ENCODE assay signal across 16 mouse cellular contexts in the genomic region with DNA sequence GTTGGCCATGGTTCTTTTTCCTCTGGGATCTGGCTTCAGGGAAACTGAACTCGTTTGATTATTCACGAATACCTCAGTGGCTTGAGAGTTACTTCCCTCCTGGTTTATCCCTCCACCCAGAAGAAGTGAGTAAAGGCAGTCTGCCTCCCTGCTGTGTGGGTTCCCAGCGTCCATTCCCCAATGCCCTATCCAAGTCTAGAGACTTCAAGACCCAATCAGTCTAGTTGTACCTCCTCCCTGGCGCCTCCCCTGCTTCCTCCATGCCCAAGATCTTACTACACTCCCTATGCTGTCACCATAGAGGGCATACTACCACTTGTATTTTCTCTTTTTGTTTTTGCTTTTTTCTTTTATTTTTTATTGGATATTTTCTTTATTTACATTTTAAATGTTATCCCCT.
DNase-seq lines count a peak whose midpoint lies in the region; ATAC-seq lines count a peak whose summit lies in the region.
"Had no signal": no experiment of that assay in that cellular context is flagged by ENCODE, and none has a peak within 500 bp of the region (broad histone marks: within the 10 kb centered on the region; RNA-seq: fewer than 3 reads in every experiment).

No protein-coding gene starts in this region.

- H3K9me3 ChIP-seq in forebrain, embryonic 10.5 days, result no peaks in the 10 kb centered on the region
- H3K9me3 ChIP-seq in forebrain, embryonic 16.5 days (ENCODE audit: control insufficient read depth, low read length), result no peaks in the 10 kb centered on the region
- no peaks in the 10 kb centered on the region for H3K9me3 ChIP-seq in heart, embryonic 16.5 days (replicated peaks; ENCODE audit: control insufficient read depth, low read length)
- no peaks in the 10 kb centered on the region for H3K9me3 ChIP-seq in lung, embryonic 15.5 days
- H3K9me3 ChIP-seq: limb, embryonic 12.5 days; midbrain, embryonic 10.5 days; neural tube, embryonic 12.5 days had no signal

- no peak overlapping the region for H3K9ac ChIP-seq in forebrain, embryonic 16.5 days (replicated peaks; ENCODE audit: low read depth, low read length)
- no peak overlapping the region for H3K9ac ChIP-seq in heart, embryonic 16.5 days (ENCODE audit: low read length)
- H3K9ac ChIP-seq in lung, embryonic 15.5 days, result no peak overlapping the region
- H3K9ac ChIP-seq: limb, embryonic 12.5 days; neural tube, embryonic 12.5 days had no signal

- ATAC-seq in forebrain, embryonic 16.5 days, result no peak
- no peak for ATAC-seq in heart, embryonic 16.5 days (replicated peaks; ENCODE audit: extremely low read depth, insufficient read depth, low FRiP score)
- no peak for ATAC-seq in lung, embryonic 15.5 days (ENCODE audit: borderline replicate concordance, extremely low read depth, low FRiP score, low TSS enrichment)
- ATAC-seq in megakaryocyte progenitor cell, adult 5-6 weeks (replicated peaks; ENCODE audit: poor library complexity), result 0 out of 2 replicates have a peak, but pooled peaks have one; percentile 10
- ATAC-seq: forebrain, embryonic 14.5 days; hindbrain, embryonic 16.5 days; intestine, postnatal 0 days had no signal

- no peaks in the 10 kb centered on the region for H3K27me3 ChIP-seq in forebrain, embryonic 10.5 days (ENCODE audit: poor library complexity, severe bottlenecking)
- no peaks in the 10 kb centered on the region for H3K27me3 ChIP-seq in forebrain, embryonic 16.5 days (replicated peaks; ENCODE audit: control insufficient read depth, insufficient read depth, low read length)
- H3K27me3 ChIP-seq in heart, embryonic 16.5 days (ENCODE audit: control insufficient read depth, insufficient read depth, low read length), result no peaks in the 10 kb centered on the region
- H3K27me3 ChIP-seq in lung, embryonic 15.5 days, result no peaks in the 10 kb centered on the region
- H3K27me3 ChIP-seq: limb, embryonic 12.5 days; neural tube, embryonic 12.5 days had no signal

- H3K4me3 ChIP-seq in forebrain, embryonic 10.5 days, result no peak overlapping the region
- H3K4me3 ChIP-seq in forebrain, embryonic 16.5 days (replicated peaks; ENCODE audit: low read length), result no peak overlapping the region
- no peak overlapping the region for H3K4me3 ChIP-seq in heart, embryonic 16.5 days (ENCODE audit: low read length)
- H3K4me3 ChIP-seq in lung, embryonic 15.5 days, result no peak overlapping the region
- H3K4me3 ChIP-seq: limb, embryonic 12.5 days; midbrain, embryonic 10.5 days; neural tube, embryonic 12.5 days had no signal

- H3K36me3 ChIP-seq in forebrain, embryonic 10.5 days (replicated peaks), result no peaks in the 10 kb centered on the region
- H3K36me3 ChIP-seq in forebrain, embryonic 16.5 days (ENCODE audit: control insufficient read depth, insufficient read depth), result no peaks in the 10 kb centered on the region
- H3K36me3 ChIP-seq in heart, embryonic 16.5 days (ENCODE audit: control insufficient read depth, insufficient read depth), result no peaks in the 10 kb centered on the region
- H3K36me3 ChIP-seq in lung, embryonic 15.5 days, result no peaks in the 10 kb centered on the region
- H3K36me3 ChIP-seq: limb, embryonic 12.5 days; midbrain, embryonic 10.5 days; neural tube, embryonic 12.5 days had no signal

- H3K4me2 ChIP-seq in forebrain, embryonic 16.5 days (ENCODE audit: low read length), result no peak overlapping the region
- no peak overlapping the region for H3K4me2 ChIP-seq in heart, embryonic 16.5 days (ENCODE audit: low read depth, low read length)
- H3K4me2 ChIP-seq in lung, embryonic 15.5 days, result no peak overlapping the region
- H3K4me2 ChIP-seq: limb, embryonic 12.5 days; neural tube, embryonic 12.5 days had no signal

- peaks cover 7% of the 10 kb centered on the region; the same call in 1 of the 2 replicates for H3K4me1 ChIP-seq in forebrain, embryonic 10.5 days
- H3K4me1 ChIP-seq in forebrain, embryonic 16.5 days (replicated peaks; ENCODE audit: control insufficient read depth, insufficient read depth, low read length), result no peaks in the 10 kb centered on the region
- H3K4me1 ChIP-seq in heart, embryonic 16.5 days (ENCODE audit: control insufficient read depth, insufficient read depth, low read length), result peaks cover 21% of the 10 kb centered on the region
- H3K4me1 ChIP-seq in lung, embryonic 15.5 days, result no peaks in the 10 kb centered on the region
- H3K4me1 ChIP-seq: limb, embryonic 12.5 days; neural tube, embryonic 12.5 days had no signal

- H3K27ac ChIP-seq in forebrain, embryonic 10.5 days, result 0 out of 2 replicates have a peak overlapping the region, but pooled peaks have one; percentile 40
- no peak overlapping the region for H3K27ac ChIP-seq in forebrain, embryonic 16.5 days (ENCODE audit: low read length)
- peak overlapping the region; percentile 66 for H3K27ac ChIP-seq in heart, embryonic 16.5 days (ENCODE audit: low read length)
- peak overlapping the region; percentile 45 for H3K27ac ChIP-seq in lung, embryonic 15.5 days
- H3K27ac ChIP-seq: limb, embryonic 12.5 days; midbrain, embryonic 10.5 days; neural tube, embryonic 12.5 days had no signal

- intact Hi-C loops in heart, postnatal 25 days (cut with DNase I), result no loop called here

- no peak for DNase-seq in forebrain, embryonic 10.5 days (ENCODE audit: extremely low spot score, low spot score)
- DNase-seq in heart, postnatal 25 days (ENCODE audit: low spot score), result no peak
- DNase-seq in lung, postnatal 36 days, result no peak
- no peak for DNase-seq in embryo, embryonic 10 days (ENCODE audit: low spot score)
- DNase-seq: cerebellum, postnatal 10 days; thymus, postnatal 36 days had no signal

- 59% methylated on average over 4 of the region's 4 CpGs for WGBS in forebrain, embryonic 10.5 days
- WGBS in forebrain, embryonic 16.5 days, result 63% methylated on average over 4 of the region's 4 CpGs
- 65% methylated on average over 4 of the region's 4 CpGs for WGBS in heart, embryonic 16.5 days
- WGBS in lung, embryonic 15.5 days, result 55% methylated on average over 4 of the region's 4 CpGs
